Mouse (Mus musculus) liver, embryonic 13.5 days (tissue): ENCODE measurements around the gene Ppp1r16b. TPM values are rescaled to one million over a fixed set of nuclear protein-coding genes. Genes with fewer than 3 reads are reported as not detected.

Experiments used
- ATAC-seq: fragments of 200-750 bp; cut with Nextera tagmentation; 2 replicates; pipeline ENCODE4 v1.8.0; 2017; ENCODE audit warnings: low read depth, mild to moderate bottlenecking, moderate number of reproducible peaks, moderate library complexity
- DNase-seq: peaks from one replicate; pipeline ENCODE4 v3.0.0; 2022
- H3K27ac ChIP-seq: fragments of 300-500 bp; sonication (generic); 2 replicates; pipeline ENCODE4 v1.5.1; 2015; ENCODE audit warnings: moderate library complexity, mild to moderate bottlenecking, inconsistent platforms
- H3K27me3 ChIP-seq: fragments of 300-500 bp; sonication (generic); 2 replicates; pipeline ENCODE4 v1.6.1; 2015; ENCODE audit warnings: mild to moderate bottlenecking, inconsistent platforms
- H3K36me3 ChIP-seq: fragments of 300-500 bp; sonication (generic); 2 replicates; pipeline ENCODE4 v1.6.1; 2015; ENCODE audit warnings: mild to moderate bottlenecking, inconsistent platforms
- H3K4me1 ChIP-seq: fragments of 300-500 bp; sonication (generic); replicated peaks from 2 replicates; pipeline ENCODE4 v1.6.1; 2015; ENCODE audit warnings: inconsistent platforms
- H3K4me2 ChIP-seq: fragments of 300-500 bp; sonication (generic); 2 replicates; pipeline ENCODE4 v1.6.1; 2015; ENCODE audit warnings: inconsistent platforms, mild to moderate bottlenecking, moderate library complexity
- H3K4me3 ChIP-seq: fragments of 300-500 bp; sonication (generic); replicated peaks from 2 replicates; pipeline ENCODE4 v1.5.1; 2015; ENCODE audit warnings: mild to moderate bottlenecking, inconsistent platforms
- H3K9ac ChIP-seq: fragments of 300-500 bp; sonication (generic); 2 replicates; pipeline ENCODE4 v1.6.1; 2015; ENCODE audit warnings: mild to moderate bottlenecking, inconsistent platforms
- H3K9me3 ChIP-seq: fragments of 300-500 bp; sonication (generic); replicated peaks from 2 replicates; pipeline ENCODE4 v1.6.1; 2016; ENCODE audit warnings: inconsistent platforms
- WGBS: fragments of 180-500 bp; shearing (Covaris S2); methylation state at CpG from one replicate; pipeline ENCODE4 v1.1.7; 2015; ENCODE audit not compliant: insufficient replicate concordance; 5-methylcytosine and 5-hydroxymethylcytosine counted together
- polyA plus RNA-seq: library from polyadenylated mRNA; unstranded; fragments of >200 nt; fragmentation: Nextera tagmentation; extraction: Ambion mirVana; gene quantifications from 2 replicates; pipeline ENCODE4 v1.2.1, GENCODE M21; 2015

Ppp1r16b gene
- polyA plus RNA-seq, 1 experiment from 2014 or later: 1.3 TPM

GRCm38 (mm10) chr2:158692191-158692590 lies 27.0 kb downstream of the Ppp1r16b start:
- H3K27me3 ChIP-seq: no peaks in the 10 kb centered on the region
- H3K4me1 ChIP-seq: peaks cover 5% of the 10 kb centered on the region; the same call in 1 of the 2 replicates
- ATAC-seq: no peak
- DNase-seq: no peak
- H3K4me3 ChIP-seq: no peak overlapping the region
- no peak overlapping the region for H3K27ac ChIP-seq
- no peak overlapping the region for H3K9ac ChIP-seq
- no peaks in the 10 kb centered on the region for H3K9me3 ChIP-seq
- 71% methylated on average over 6 of the region's 6 CpGs for WGBS
- no peaks in the 10 kb centered on the region for H3K36me3 ChIP-seq
- H3K4me2 ChIP-seq: no peak overlapping the region

- no peak overlapping the region for H3K9ac ChIP-seq
- 75% methylated on average over 27 of the region's 27 CpGs for WGBS
- ATAC-seq: no peak
Measured at GRCm38 (mm10) chr2:158695811-158696210, 30.6 kb downstream of the Ppp1r16b start.

GRCm38 (mm10) chr2:158696451-158696850 lies 31.3 kb downstream of the Ppp1r16b start:
- Histone ChIP-seq H3K27ac (no peak overlapping the region), H3K4me1 (no peaks in the 10 kb centered on the region), H3K27me3 (no peaks in the 10 kb centered on the region), H3K4me3 (no peak overlapping the region), H3K9ac (no peak overlapping the region), H3K4me2 (no peak overlapping the region), H3K36me3 (no peaks in the 10 kb centered on the region), H3K9me3 (no peaks in the 10 kb centered on the region)
- DNase-seq (no peak), ATAC-seq (no peak)
- WGBS: 66% methylated on average over 6 of the region's 6 CpGs

More at GRCm38 (mm10) chr2:158695811-158696210, 30.6 kb downstream of the Ppp1r16b start:
- H3K27ac ChIP-seq: no peak overlapping the region
- no peak overlapping the region for H3K4me2 ChIP-seq
- no peak for DNase-seq
- no peak overlapping the region for H3K4me3 ChIP-seq
- no peaks in the 10 kb centered on the region for H3K27me3 ChIP-seq
- H3K9me3 ChIP-seq: no peaks in the 10 kb centered on the region
- no peaks in the 10 kb centered on the region for H3K36me3 ChIP-seq
- H3K4me1 ChIP-seq: no peaks in the 10 kb centered on the region

GRCm38 (mm10) chr2:158699908-158700307 lies 34.7 kb downstream of the Ppp1r16b start:
- H3K27ac ChIP-seq: no peak overlapping the region
- no peak for ATAC-seq
- no peak overlapping the region for H3K9ac ChIP-seq
- H3K4me2 ChIP-seq: no peak overlapping the region
- DNase-seq: no peak
- WGBS: 69% methylated on average over 6 of the region's 6 CpGs
- H3K4me1 ChIP-seq: no peaks in the 10 kb centered on the region
- H3K4me3 ChIP-seq: no peak overlapping the region
- no peaks in the 10 kb centered on the region for H3K9me3 ChIP-seq
- H3K36me3 ChIP-seq: no peaks in the 10 kb centered on the region
- H3K27me3 ChIP-seq: no peaks in the 10 kb centered on the region

GRCm38 (mm10) chr2:158700535-158701256 lies 35.5 kb downstream of the Ppp1r16b start:
- H3K9ac ChIP-seq: no peak overlapping the region
- H3K36me3 ChIP-seq: no peaks in the 10 kb centered on the region
- no peak overlapping the region for H3K4me2 ChIP-seq
- H3K9me3 ChIP-seq: no peaks in the 10 kb centered on the region
- WGBS: 72% methylated on average over 17 of the region's 17 CpGs
- H3K4me3 ChIP-seq: no peak overlapping the region
- DNase-seq (no peak), ATAC-seq (no peak)
- no peak overlapping the region for H3K27ac ChIP-seq
- no peaks in the 10 kb centered on the region for H3K27me3 ChIP-seq
- H3K4me1 ChIP-seq: no peaks in the 10 kb centered on the region

- Histone ChIP-seq H3K4me2 (no peak overlapping the region), H3K4me3 (no peak overlapping the region), H3K27ac (no peak overlapping the region), H3K9me3 (no peaks in the 10 kb centered on the region), H3K36me3 (no peaks in the 10 kb centered on the region), H3K9ac (no peak overlapping the region), H3K4me1 (no peaks in the 10 kb centered on the region), H3K27me3 (no peaks in the 10 kb centered on the region)
- ATAC-seq: no peak
- 77% methylated on average over 9 of the region's 9 CpGs for WGBS
- no peak for DNase-seq
Measured at GRCm38 (mm10) chr2:158701505-158701904, 36.3 kb downstream of the Ppp1r16b start.

GRCm38 (mm10) chr2:158702176-158702575 lies 37.0 kb downstream of the Ppp1r16b start:
- H3K27me3 ChIP-seq: no peaks in the 10 kb centered on the region
- H3K4me2 ChIP-seq: no peak overlapping the region
- no peaks in the 10 kb centered on the region for H3K4me1 ChIP-seq
- no peak overlapping the region for H3K9ac ChIP-seq
- H3K4me3 ChIP-seq: no peak overlapping the region
- no peak for ATAC-seq
- H3K36me3 ChIP-seq: no peaks in the 10 kb centered on the region
- H3K27ac ChIP-seq: no peak overlapping the region
- WGBS: 32% methylated on average over 5 of the region's 5 CpGs
- DNase-seq: no peak
- no peaks in the 10 kb centered on the region for H3K9me3 ChIP-seq

GRCm38 (mm10) chr2:158704720-158705119 lies 39.5 kb downstream of the Ppp1r16b start:
- WGBS: 67% methylated on average over 3 of the region's 3 CpGs
- Histone ChIP-seq H3K9me3 (no peaks in the 10 kb centered on the region), H3K36me3 (no peaks in the 10 kb centered on the region), H3K4me1 (no peaks in the 10 kb centered on the region), H3K9ac (no peak overlapping the region), H3K27ac (no peak overlapping the region), H3K4me2 (no peak overlapping the region), H3K4me3 (no peak overlapping the region), H3K27me3 (no peaks in the 10 kb centered on the region)
- no peak for DNase-seq
- no peak for ATAC-seq

GRCm38 (mm10) chr2:158705529-158705928 lies 40.3 kb downstream of the Ppp1r16b start:
- DNase-seq: no peak
- Histone ChIP-seq H3K27me3 (no peaks in the 10 kb centered on the region), H3K9ac (no peak overlapping the region), H3K9me3 (no peaks in the 10 kb centered on the region), H3K4me1 (no peaks in the 10 kb centered on the region), H3K27ac (no peak overlapping the region), H3K36me3 (no peaks in the 10 kb centered on the region), H3K4me3 (no peak overlapping the region), H3K4me2 (no peak overlapping the region)
- 56% methylated on average over 6 of the region's 6 CpGs for WGBS
- no peak for ATAC-seq

- Histone ChIP-seq H3K4me3 (no peak overlapping the region), H3K4me1 (no peaks in the 10 kb centered on the region), H3K27ac (no peak overlapping the region), H3K9ac (no peak overlapping the region), H3K9me3 (no peaks in the 10 kb centered on the region), H3K36me3 (no peaks in the 10 kb centered on the region), H3K27me3 (no peaks in the 10 kb centered on the region), H3K4me2 (no peak overlapping the region)
- 61% methylated on average over 10 of the region's 10 CpGs for WGBS
- ATAC-seq (no peak), DNase-seq (no peak)
Measured at GRCm38 (mm10) chr2:158706704-158707408, 41.7 kb downstream of the Ppp1r16b start.

GRCm38 (mm10) chr2:158708121-158708520 lies 42.9 kb downstream of the Ppp1r16b start:
- Histone ChIP-seq H3K36me3 (no peaks in the 10 kb centered on the region), H3K9ac (no peak overlapping the region), H3K4me2 (no peak overlapping the region), H3K4me1 (no peaks in the 10 kb centered on the region), H3K4me3 (no peak overlapping the region), H3K27me3 (no peaks in the 10 kb centered on the region), H3K9me3 (no peaks in the 10 kb centered on the region), H3K27ac (no peak overlapping the region)
- ATAC-seq: no peak
- 64% methylated on average over 12 of the region's 12 CpGs for WGBS
- DNase-seq: no peak
